Mouse (Mus musculus): ENCODE results near the gene Efcab6.

DNA sequence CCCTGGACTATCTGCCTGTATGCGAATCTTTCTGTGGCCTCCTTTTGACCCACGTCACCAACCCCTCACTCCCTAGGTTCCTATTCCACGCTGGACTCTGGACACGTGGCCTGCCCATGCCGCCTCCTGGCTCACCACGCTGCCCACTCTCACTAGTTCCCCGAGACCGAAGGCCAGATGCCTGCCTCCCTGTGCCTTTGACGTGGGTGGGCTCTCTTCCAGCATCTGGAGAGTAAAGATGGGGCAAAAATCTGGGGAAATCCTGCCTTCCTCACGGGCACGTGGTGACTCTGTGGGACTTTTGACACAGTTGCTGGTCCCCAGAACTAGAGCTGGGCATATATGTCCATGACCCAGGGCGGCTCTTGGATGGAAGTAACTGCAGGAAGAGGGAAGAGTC is 222.8 kb downstream of the Efcab6 start:
- TF ChIP-seq CTCF (IDR thresholded peaks at IDR 0.05; ENCODE audit: low read depth) (no peak), EP300 (IDR thresholded peaks at IDR 0.05; ENCODE audit: low read depth) (no peak)

Measured in liver, postnatal 0 days (tissue).